Mouse (Mus musculus) liver, embryonic 12.5 days (tissue): ENCODE results near the gene Mpp2. TPM values are rescaled to one million over a fixed set of nuclear protein-coding genes. Genes with fewer than 3 reads are reported as not detected.
A peak's percentile ranks its signal among the peaks of the same experiment; 100 is the strongest.

Experiments used
- ATAC-seq: fragments of 200-750 bp; cut with Nextera tagmentation; 2 replicates; pipeline ENCODE4 v1.8.0; 2017; ENCODE audit warnings: moderate number of reproducible peaks, mild to moderate bottlenecking, moderate library complexity
- H3K27ac ChIP-seq: fragments of 300-500 bp; sonication (generic); 2 replicates; pipeline ENCODE4 v1.5.1; 2016; ENCODE audit warnings: mild to moderate bottlenecking
- H3K27me3 ChIP-seq: fragments of 300-500 bp; sonication (generic); replicated peaks from 2 replicates; pipeline ENCODE4 v1.6.1; 2016; ENCODE audit warnings: mild to moderate bottlenecking, moderate library complexity
- H3K36me3 ChIP-seq: fragments of 300-500 bp; sonication (generic); 2 replicates; pipeline ENCODE4 v1.6.1; 2016; ENCODE audit warnings: mild to moderate bottlenecking, moderate library complexity
- H3K4me1 ChIP-seq: fragments of 300-500 bp; sonication (generic); 2 replicates; pipeline ENCODE4 v1.6.1; 2016
- H3K4me2 ChIP-seq: fragments of 300-500 bp; sonication (generic); 2 replicates; pipeline ENCODE4 v1.6.1; 2016; ENCODE audit warnings: mild to moderate bottlenecking, moderate library complexity
- H3K4me3 ChIP-seq: fragments of 300-500 bp; sonication (generic); 2 replicates; pipeline ENCODE4 v1.5.1; 2016; ENCODE audit warnings: mild to moderate bottlenecking, moderate library complexity
- H3K9ac ChIP-seq: fragments of 300-500 bp; sonication (generic); 2 replicates; pipeline ENCODE4 v1.6.1; 2016; ENCODE audit warnings: mild to moderate bottlenecking, moderate library complexity
- H3K9me3 ChIP-seq: fragments of 300-500 bp; sonication (generic); replicated peaks from 2 replicates; pipeline ENCODE4 v1.6.1; 2016; ENCODE audit warnings: mild to moderate bottlenecking, moderate library complexity
- WGBS: fragments of 180-500 bp; shearing (Covaris S2); methylation state at CpG from one replicate; pipeline ENCODE4 v1.1.7; 2016; ENCODE audit not compliant: insufficient replicate concordance; 5-methylcytosine and 5-hydroxymethylcytosine counted together
- polyA plus RNA-seq: library from polyadenylated mRNA; unstranded; fragments of >200 nt; fragmentation: Nextera tagmentation; extraction: Ambion mirVana; gene quantifications from 2 replicates; pipeline ENCODE4 v1.2.1, GENCODE M21; 2016

Mpp2 gene
- polyA plus RNA-seq, 1 experiment from 2014 or later: 15.1 TPM

GRCm38 (mm10) chr11:102031149-102031548 lies 57.2 kb downstream of the Mpp2 start:
- Histone ChIP-seq H3K4me2 (no peak overlapping the region), H3K4me1 (peaks cover 29% of the 10 kb centered on the region), H3K9me3 (no peaks in the 10 kb centered on the region), H3K27me3 (peaks cover 30% of the 10 kb centered on the region), H3K27ac (no peak overlapping the region), H3K9ac (no peak overlapping the region), H3K36me3 (no peaks in the 10 kb centered on the region), H3K4me3 (no peak overlapping the region)
- no peak for ATAC-seq
- WGBS: 81% methylated on average over 7 of the region's 7 CpGs

GRCm38 (mm10) chr11:102029966-102030365 lies 58.3 kb downstream of the Mpp2 start:
- H3K9ac ChIP-seq: no peak overlapping the region
- no peak for ATAC-seq
- 40% methylated on average over 7 of the region's 7 CpGs for WGBS
- peaks cover 42% of the 10 kb centered on the region for H3K27me3 ChIP-seq
- no peak overlapping the region for H3K27ac ChIP-seq
- H3K4me2 ChIP-seq: no peak overlapping the region
- H3K4me1 ChIP-seq: peaks cover 33% of the 10 kb centered on the region
- no peaks in the 10 kb centered on the region for H3K9me3 ChIP-seq
- H3K36me3 ChIP-seq: no peaks in the 10 kb centered on the region
- no peak overlapping the region for H3K4me3 ChIP-seq

GRCm38 (mm10) chr11:102029304-102029703 lies 59.0 kb downstream of the Mpp2 start:
- WGBS: 24% methylated on average over 4 of the region's 4 CpGs
- H3K9ac ChIP-seq: no peak overlapping the region
- no peak overlapping the region for H3K4me3 ChIP-seq
- peak; percentile 50; the same call in 1 of the 2 replicates for ATAC-seq
- H3K9me3 ChIP-seq: no peaks in the 10 kb centered on the region
- H3K27ac ChIP-seq: no peak overlapping the region
- H3K36me3 ChIP-seq: no peaks in the 10 kb centered on the region
- peaks cover 48% of the 10 kb centered on the region for H3K27me3 ChIP-seq
- peaks cover 33% of the 10 kb centered on the region for H3K4me1 ChIP-seq
- no peak overlapping the region for H3K4me2 ChIP-seq

- Histone ChIP-seq H3K9ac (no peak within 1 kb of the TSS), H3K36me3 (no peaks in the 10 kb centered on the region), H3K4me2 (peak within 1 kb of the TSS; percentile 88), H3K4me3 (peak within 1 kb of the TSS; percentile 59; the same call in 1 of the 2 replicates), H3K9me3 (no peaks in the 10 kb centered on the region), H3K27ac (no peak within 1 kb of the TSS), H3K4me1 (peaks cover 33% of the 10 kb centered on the region), H3K27me3 (peaks cover 57% of the 10 kb centered on the region)
- WGBS: 55% methylated on average over 6 of the region's 6 CpGs
- ATAC-seq: no peak
Observed at GRCm38 (mm10) chr11:102028087-102028816, 60.1 kb downstream of the Mpp2 start, which contains the start of gene Mpp3. Gene Mpp3 (minus strand): TSS chr11:102028461.

GRCm38 (mm10) chr11:102027361-102028017 lies 60.8 kb downstream of the Mpp2 start:
- Histone ChIP-seq H3K9me3 (no peaks in the 10 kb centered on the region), H3K27me3 (peaks cover 60% of the 10 kb centered on the region), H3K4me3 (peak overlapping the region; percentile 59), H3K4me1 (peaks cover 33% of the 10 kb centered on the region), H3K27ac (no peak overlapping the region), H3K9ac (no peak overlapping the region; the same call in 1 of the 2 replicates), H3K4me2 (peak overlapping the region; percentile 88), H3K36me3 (no peaks in the 10 kb centered on the region)
- ATAC-seq: no peak
- 12% methylated on average over 12 of the region's 12 CpGs for WGBS

- peak; percentile 57 for ATAC-seq
- no peak overlapping the region for H3K27ac ChIP-seq
Observed at GRCm38 (mm10) chr11:102026694-102027360, 61.5 kb downstream of the Mpp2 start.

GRCm38 (mm10) chr11:102025991-102026660 lies 62.2 kb downstream of the Mpp2 start:
- peaks cover 33% of the 10 kb centered on the region for H3K4me1 ChIP-seq
- H3K9ac ChIP-seq: peak overlapping the region; percentile 47
- peak overlapping the region; percentile 88 for H3K4me2 ChIP-seq
- H3K27ac ChIP-seq: no peak overlapping the region
- 4% methylated on average over 23 of the region's 23 CpGs for WGBS
- H3K9me3 ChIP-seq: no peaks in the 10 kb centered on the region
- H3K36me3 ChIP-seq: no peaks in the 10 kb centered on the region
- H3K4me3 ChIP-seq: peak overlapping the region; percentile 59
- peaks cover 56% of the 10 kb centered on the region for H3K27me3 ChIP-seq
- ATAC-seq: no peak

More at GRCm38 (mm10) chr11:102026694-102027360, 61.5 kb downstream of the Mpp2 start:
- H3K27me3 ChIP-seq: peaks cover 56% of the 10 kb centered on the region
- H3K4me2 ChIP-seq: peak overlapping the region; percentile 88
- H3K9ac ChIP-seq: peak overlapping the region; percentile 47
- no peaks in the 10 kb centered on the region for H3K36me3 ChIP-seq
- H3K4me3 ChIP-seq: peak overlapping the region; percentile 59
- H3K9me3 ChIP-seq: no peaks in the 10 kb centered on the region
- WGBS: under 1% methylated on average over 57 of the region's 73 CpGs
- H3K4me1 ChIP-seq: peaks cover 33% of the 10 kb centered on the region

GRCm38 (mm10) chr11:102025354-102025753 lies 63.0 kb downstream of the Mpp2 start:
- Histone ChIP-seq H3K4me2 (no peak overlapping the region), H3K27ac (no peak overlapping the region), H3K27me3 (peaks cover 56% of the 10 kb centered on the region), H3K9me3 (no peaks in the 10 kb centered on the region), H3K36me3 (no peaks in the 10 kb centered on the region), H3K4me1 (peaks cover 30% of the 10 kb centered on the region), H3K9ac (no peak overlapping the region), H3K4me3 (no peak overlapping the region)
- WGBS: 30% methylated on average over 7 of the region's 7 CpGs
- ATAC-seq: no peak

GRCm38 (mm10) chr11:102024875-102025274 lies 63.4 kb downstream of the Mpp2 start:
- H3K27ac ChIP-seq: no peak overlapping the region
- H3K9ac ChIP-seq: no peak overlapping the region
- no peak overlapping the region for H3K4me3 ChIP-seq
- peaks cover 59% of the 10 kb centered on the region for H3K27me3 ChIP-seq
- no peak for ATAC-seq
- peaks cover 26% of the 10 kb centered on the region for H3K4me1 ChIP-seq
- no peaks in the 10 kb centered on the region for H3K36me3 ChIP-seq
- WGBS: 60% methylated on average over 4 of the region's 4 CpGs
- no peaks in the 10 kb centered on the region for H3K9me3 ChIP-seq
- no peak overlapping the region for H3K4me2 ChIP-seq

GRCm38 (mm10) chr11:102024084-102024758 lies 64.1 kb downstream of the Mpp2 start:
- H3K4me3 ChIP-seq: no peak overlapping the region
- no peaks in the 10 kb centered on the region for H3K9me3 ChIP-seq
- no peak for ATAC-seq
- H3K4me1 ChIP-seq: peaks cover 19% of the 10 kb centered on the region
- 68% methylated on average over 6 of the region's 6 CpGs for WGBS
- H3K27ac ChIP-seq: no peak overlapping the region
- H3K4me2 ChIP-seq: no peak overlapping the region
- no peaks in the 10 kb centered on the region for H3K36me3 ChIP-seq
- no peak overlapping the region for H3K9ac ChIP-seq
- H3K27me3 ChIP-seq: peaks cover 60% of the 10 kb centered on the region

- no peak overlapping the region for H3K27ac ChIP-seq
- 68% methylated on average over 13 of the region's 13 CpGs for WGBS
- no peaks in the 10 kb centered on the region for H3K9me3 ChIP-seq
- H3K36me3 ChIP-seq: no peaks in the 10 kb centered on the region
- ATAC-seq: no peak
- peaks cover 14% of the 10 kb centered on the region for H3K4me1 ChIP-seq
- H3K4me3 ChIP-seq: no peak overlapping the region
- H3K9ac ChIP-seq: no peak overlapping the region
- H3K27me3 ChIP-seq: peaks cover 60% of the 10 kb centered on the region
- H3K4me2 ChIP-seq: no peak overlapping the region
Observed at GRCm38 (mm10) chr11:102023406-102023805, 64.9 kb downstream of the Mpp2 start.
